Mouse (Mus musculus) left cerebral cortex, postnatal 4 days (tissue): ENCODE measurements around the gene Snx5. TPM values are rescaled to one million over a fixed set of nuclear protein-coding genes. Genes with fewer than 3 reads are reported as not detected.
A peak's percentile ranks its signal among the peaks of the same experiment; 100 is the strongest.

Source experiments
- DNase-seq: peaks from one replicate; pipeline ENCODE4 v3.0.0-alpha.2; 2022
- intact Hi-C: fragments of 180-260 bp; cut with DNase I; formaldehyde crosslinking; loops from one replicate; pipeline ENCODE4 v1.15.1; 2025
- total RNA-seq, 2 experiments: library from RNA; stranded (reverse); gene quantifications; 2 replicates each; pipeline ENCODE4 v1.2.3; 2021

The Snx5 gene
- total RNA-seq, 2 experiments from 2014 or later = 60.5 to 65.0 TPM

- intact Hi-C loops = no loop called here
- DNase-seq = no peak
Measured at GRCm38 (mm10) chr2:144268446-144269305, 2.0 kb downstream of the Snx5 start.

- no peak for DNase-seq
- intact Hi-C loops = no loop called here
Measured at GRCm38 (mm10) chr2:144267731-144268015, 3.0 kb downstream of the Snx5 start.

DNA sequence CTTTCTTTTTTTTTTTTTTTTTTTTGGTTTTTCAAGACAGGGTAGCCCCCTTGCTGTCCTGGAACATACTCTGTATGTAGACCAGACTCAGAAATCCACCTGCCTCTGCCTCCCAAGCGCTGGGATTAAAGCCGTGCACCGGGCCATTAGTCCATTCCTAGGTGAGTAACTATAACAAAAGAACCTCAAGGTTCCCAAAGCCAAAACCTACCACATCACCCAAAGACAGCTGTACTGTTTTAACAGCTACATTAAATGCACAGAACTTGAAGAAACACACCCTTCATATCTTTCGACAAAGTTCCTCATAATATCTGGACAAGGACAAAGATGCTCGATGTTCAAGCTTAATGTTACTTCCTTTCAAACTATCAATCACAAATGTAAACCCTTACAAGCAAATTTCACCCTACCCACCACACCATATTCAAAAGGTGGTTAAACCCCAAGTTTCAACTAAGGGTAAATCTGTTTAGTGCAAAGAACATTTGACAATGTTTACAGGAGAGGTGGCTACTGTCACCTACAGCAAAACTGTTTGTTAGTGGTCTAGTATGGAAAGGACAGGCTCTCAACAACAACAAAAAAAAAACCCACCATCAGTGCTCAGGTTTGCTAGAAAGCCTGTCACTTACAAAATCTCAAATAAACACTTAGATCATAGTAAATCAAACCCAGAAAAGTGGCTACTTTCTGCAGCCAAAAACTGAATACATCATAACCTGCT lies 3.5 kb downstream of the Snx5 start:
- no peak for DNase-seq
- intact Hi-C loops = no loop called here

- no peak for DNase-seq
- intact Hi-C loops = no loop called here
Measured at GRCm38 (mm10) chr2:144265916-144266683, 4.6 kb downstream of the Snx5 start.

DNA sequence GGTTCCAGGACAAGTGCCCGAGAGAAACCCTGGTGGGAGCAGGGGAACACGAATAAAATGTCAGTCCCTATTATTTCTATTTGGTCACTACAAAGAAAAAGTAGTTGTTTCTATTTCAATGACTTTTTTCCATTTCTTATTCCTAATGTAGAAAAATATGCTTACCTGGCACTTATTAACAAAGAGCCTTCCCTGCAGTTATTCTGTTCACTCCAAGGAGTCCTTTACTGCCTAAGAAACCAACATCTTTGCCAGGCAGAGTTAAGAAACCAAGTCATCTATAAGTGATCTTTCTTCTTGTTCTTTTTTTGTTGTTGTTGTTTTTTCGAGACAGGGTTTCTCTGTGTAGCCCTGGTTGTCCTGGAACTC lies 5.6 kb downstream of the Snx5 start:
- DNase-seq = no peak
- intact Hi-C loops = no loop called here

- no peak for DNase-seq
Measured at GRCm38 (mm10) chr2:144264398-144265119, 6.1 kb downstream of the Snx5 start.

DNA sequence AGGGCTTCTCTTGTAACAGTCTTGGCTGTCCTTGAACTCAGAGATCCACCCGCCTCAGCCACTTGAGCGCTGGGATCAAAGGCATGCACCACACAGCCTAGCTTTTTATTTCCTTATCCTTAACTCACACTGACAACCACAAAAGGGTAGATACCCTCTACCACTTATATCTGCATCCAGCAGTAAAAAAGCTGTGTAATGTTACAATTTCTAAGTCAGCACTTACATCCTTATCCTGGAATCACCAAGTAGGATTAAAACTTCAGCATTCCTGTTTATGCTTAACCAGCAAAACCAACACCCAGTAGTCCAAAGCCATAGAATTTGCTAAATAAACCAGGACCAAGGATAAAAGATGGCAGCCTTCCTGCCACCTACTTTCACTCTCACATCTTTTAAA lies 7.9 kb downstream of the Snx5 start:
- DNase-seq = no peak
- intact Hi-C loops = no loop called here

More at GRCm38 (mm10) chr2:144264398-144265119, 6.1 kb downstream of the Snx5 start:
- intact Hi-C loops = no loop called here

- DNase-seq = no peak
- intact Hi-C loops = no loop called here
Measured at GRCm38 (mm10) chr2:144250111-144250510, 20.6 kb downstream of the Snx5 start.

DNA sequence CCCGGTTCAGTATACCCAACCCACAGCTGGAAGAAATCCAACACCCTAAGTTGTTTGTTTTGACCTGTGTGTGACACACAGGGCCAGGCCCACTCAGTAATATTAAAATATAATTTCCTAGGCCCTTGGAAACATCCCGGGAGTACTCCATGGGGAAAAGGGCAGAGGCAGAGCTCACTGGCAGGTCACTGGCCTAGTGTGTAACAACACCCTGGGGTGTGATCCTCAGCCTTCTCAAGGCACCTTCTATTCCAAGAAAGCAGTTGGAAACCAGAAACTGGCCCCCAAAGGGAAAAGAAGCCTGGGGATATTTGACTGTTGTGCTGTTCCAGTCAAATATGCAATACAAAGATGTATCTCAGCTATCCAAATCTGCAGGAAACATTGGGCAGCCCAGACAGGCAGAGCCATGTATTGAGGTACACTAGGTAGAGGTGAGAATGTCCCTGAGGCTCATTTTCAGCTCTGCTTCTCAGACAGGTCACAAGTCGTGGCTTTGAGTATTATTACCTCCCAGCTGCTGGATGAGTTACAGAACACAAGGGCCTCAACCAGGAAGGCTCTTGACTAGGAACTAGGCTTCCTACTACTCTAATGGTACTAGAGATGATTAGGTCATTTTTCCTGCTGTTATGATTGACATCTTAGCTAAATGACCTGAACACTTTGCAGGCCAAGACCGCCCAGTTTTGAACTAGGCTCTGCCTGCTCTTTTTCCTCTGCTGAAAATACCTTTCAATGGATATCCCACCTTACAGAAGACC lies 21.9 kb downstream of the Snx5 start:
- no peak for DNase-seq
- intact Hi-C loops = no loop called here

- no peak for DNase-seq
- intact Hi-C loops = no loop called here
Measured at GRCm38 (mm10) chr2:144247337-144247978, 23.2 kb downstream of the Snx5 start.

- intact Hi-C loops = no loop called here
Measured at GRCm38 (mm10) chr2:144246270-144246669, 24.4 kb downstream of the Snx5 start.

GRCm38 (mm10) chr2:144245464-144245863 lies 25.2 kb downstream of the Snx5 start:
- DNase-seq = no peak
- intact Hi-C loops = no loop called here

More at GRCm38 (mm10) chr2:144246270-144246669, 24.4 kb downstream of the Snx5 start:
- no peak for DNase-seq

- DNase-seq = no peak
- intact Hi-C loops = no loop called here
Measured at GRCm38 (mm10) chr2:144240095-144240899, 30.4 kb downstream of the Snx5 start.

- no peak for DNase-seq
- intact Hi-C loops = no loop called here
Measured at GRCm38 (mm10) chr2:144239318-144239717, 31.4 kb downstream of the Snx5 start.

DNA sequence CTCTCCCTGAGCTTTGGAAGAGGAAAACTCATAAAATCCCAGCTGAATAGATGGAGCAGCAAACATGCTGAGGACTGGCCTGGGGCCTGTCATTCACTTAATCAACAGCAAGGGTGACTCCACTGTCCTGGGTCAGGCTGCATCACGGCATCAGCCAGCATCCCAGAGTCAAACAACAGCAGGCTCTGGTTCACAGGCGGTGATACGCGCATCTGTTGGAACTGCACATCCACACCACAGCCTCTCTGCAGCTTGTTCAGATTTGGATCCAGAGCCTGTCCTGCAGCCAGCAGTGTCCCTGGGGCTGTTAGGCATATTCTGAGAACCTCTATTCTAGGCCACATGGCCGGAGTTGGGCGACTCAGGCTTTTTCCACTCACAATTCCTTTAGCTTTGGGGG lies 32.4 kb downstream of the Snx5 start:
- DNase-seq = peak; percentile 5
- intact Hi-C loops = no loop called here

DNA sequence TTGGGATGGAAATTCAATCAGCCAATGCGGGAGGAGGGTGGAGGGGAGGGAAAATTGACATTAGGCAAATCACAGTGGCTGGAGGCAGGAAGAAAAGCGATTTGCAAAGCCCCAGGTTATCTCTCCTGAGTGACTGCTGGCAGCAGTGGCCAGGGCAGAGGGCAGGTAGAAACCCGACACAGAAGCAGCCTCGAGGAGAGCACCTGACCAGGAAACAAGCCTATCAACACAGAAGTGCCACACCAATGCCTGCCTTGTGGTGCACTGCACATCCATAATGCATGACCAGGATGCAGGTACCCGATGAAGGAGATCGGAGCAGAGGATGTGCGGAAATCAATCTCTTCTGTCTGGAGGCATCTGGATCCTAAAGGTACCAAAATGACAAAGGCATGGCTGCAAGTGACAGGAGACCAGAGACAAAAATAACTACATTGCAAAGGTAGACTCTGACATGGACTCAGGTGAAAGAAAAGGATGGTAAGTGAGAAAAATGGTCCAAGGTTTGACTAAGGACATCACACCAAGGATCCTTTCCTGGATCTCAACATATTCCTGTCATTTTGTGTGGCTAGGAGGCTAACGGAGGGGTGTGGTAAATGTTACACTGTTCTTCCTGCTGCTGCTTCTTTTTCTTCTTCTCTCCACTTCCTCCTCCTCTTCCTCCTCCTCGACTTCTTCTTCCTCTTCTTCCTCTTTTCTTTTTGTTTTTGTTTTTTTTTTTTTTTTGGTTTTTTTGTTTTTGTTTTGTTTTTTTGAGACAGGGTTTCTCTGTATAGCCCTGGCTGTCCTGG lies 33.7 kb downstream of the Snx5 start:
- intact Hi-C loops = no loop called here
- no peak for DNase-seq

DNA sequence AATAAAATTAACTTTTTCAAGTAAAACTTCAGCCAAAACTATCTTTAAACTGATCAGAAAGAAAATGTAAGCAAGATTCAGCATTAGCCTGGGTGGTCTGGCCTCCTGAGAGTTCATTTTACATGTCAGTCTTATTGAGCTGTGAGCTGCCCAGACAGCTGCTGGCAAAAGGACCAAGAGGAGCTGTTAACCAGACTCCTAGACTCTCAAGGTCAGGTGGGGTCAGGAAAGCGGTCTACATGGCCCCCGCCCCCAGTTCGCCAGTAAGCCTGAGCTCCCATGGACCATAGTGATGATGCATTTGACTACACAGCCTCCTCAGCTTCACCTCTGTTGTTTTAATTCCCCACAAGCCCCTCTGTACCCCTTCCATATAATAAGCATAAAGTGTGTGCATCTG lies 34.9 kb downstream of the Snx5 start:
- intact Hi-C loops = no loop called here
- no peak for DNase-seq

GRCm38 (mm10) chr2:144233534-144233933 lies 37.2 kb downstream of the Snx5 start:
- intact Hi-C loops = no loop called here
- no peak for DNase-seq
